ENCODE assay signal across 26 mouse cellular contexts in the genomic region with DNA sequence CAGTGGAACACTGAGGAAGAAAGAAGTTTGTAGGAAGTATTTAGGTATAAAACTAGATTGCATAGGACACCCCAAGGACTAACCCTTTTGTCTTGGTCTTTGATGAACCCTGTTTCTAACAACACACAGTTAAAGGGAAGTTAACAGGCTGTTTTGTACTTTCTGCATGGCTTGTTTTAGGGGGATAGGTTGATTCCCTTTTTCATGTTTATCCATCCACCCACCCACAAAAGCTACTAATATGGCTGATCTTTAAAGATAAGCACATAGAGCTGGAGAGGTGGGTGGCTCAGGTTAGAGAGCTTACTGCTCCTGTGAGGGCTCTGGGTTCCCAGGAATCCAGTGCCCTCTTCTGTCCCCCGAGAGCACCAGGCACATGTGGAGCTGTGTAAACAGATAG.
"Had no signal": no experiment of that assay in that cellular context is flagged by ENCODE, and none has a peak within 500 bp of the region (broad histone marks: within the 10 kb centered on the region; RNA-seq: fewer than 3 reads in every experiment).

No protein-coding gene starts in this region.

- H3K4me3 ChIP-seq: embryonic facial prominence, embryonic 10.5 days; embryonic facial prominence, embryonic 12.5 days; embryonic facial prominence, embryonic 13.5 days; embryonic facial prominence, embryonic 15.5 days; erythroblast, embryonic 14.5 days; forebrain, embryonic 10.5 days; forebrain, embryonic 12.5 days; forebrain, embryonic 13.5 days; forebrain, embryonic 15.5 days; gastrocnemius, adult 2 months; heart, adult 2 months; heart, embryonic 10.5 days had no signal

- H3K9me3 ChIP-seq: embryonic facial prominence, embryonic 10.5 days; embryonic facial prominence, embryonic 12.5 days; embryonic facial prominence, embryonic 13.5 days; embryonic facial prominence, embryonic 15.5 days; forebrain, embryonic 10.5 days; forebrain, embryonic 12.5 days; forebrain, embryonic 13.5 days; forebrain, embryonic 15.5 days; heart, embryonic 10.5 days had no signal

- H3K27me3 ChIP-seq: embryonic facial prominence, embryonic 12.5 days; embryonic facial prominence, embryonic 13.5 days; embryonic facial prominence, embryonic 15.5 days; forebrain, embryonic 12.5 days; forebrain, embryonic 13.5 days; forebrain, embryonic 15.5 days had no signal

- H3K36me3 ChIP-seq: embryonic facial prominence, embryonic 12.5 days had no signal

- DNase-seq: cerebellum, adult 9-10 months; cerebellum, adult 9-11 months; cerebellum, postnatal 10 days; cerebellum, postnatal 14 days; cerebellum, postnatal 25 days; cerebellum, postnatal 36 days; embryo, embryonic 11 days; forebrain, postnatal 0 days; gastrocnemius, adult 2 months; gastrocnemius, postnatal 10 days; gastrocnemius, postnatal 14 days; gastrocnemius, postnatal 25 days; gastrocnemius, postnatal 36 days; heart, adult 11 months; heart, adult 18-20 months; heart, adult 2 months had no signal

- H3K9ac ChIP-seq: embryonic facial prominence, embryonic 12.5 days; embryonic facial prominence, embryonic 13.5 days; embryonic facial prominence, embryonic 15.5 days; forebrain, embryonic 12.5 days; forebrain, embryonic 13.5 days; forebrain, embryonic 15.5 days; forebrain, postnatal 0 days had no signal

- H3K27ac ChIP-seq: embryonic facial prominence, embryonic 10.5 days; embryonic facial prominence, embryonic 12.5 days; embryonic facial prominence, embryonic 13.5 days; embryonic facial prominence, embryonic 15.5 days; forebrain, embryonic 10.5 days; forebrain, embryonic 12.5 days; forebrain, embryonic 13.5 days; forebrain, embryonic 15.5 days; heart, adult 2 months; heart, embryonic 10.5 days had no signal
